Mouse (Mus musculus): Measurements from ENCODE around the gene Mad2l1bp.

The Mad2l1bp gene

DNA sequence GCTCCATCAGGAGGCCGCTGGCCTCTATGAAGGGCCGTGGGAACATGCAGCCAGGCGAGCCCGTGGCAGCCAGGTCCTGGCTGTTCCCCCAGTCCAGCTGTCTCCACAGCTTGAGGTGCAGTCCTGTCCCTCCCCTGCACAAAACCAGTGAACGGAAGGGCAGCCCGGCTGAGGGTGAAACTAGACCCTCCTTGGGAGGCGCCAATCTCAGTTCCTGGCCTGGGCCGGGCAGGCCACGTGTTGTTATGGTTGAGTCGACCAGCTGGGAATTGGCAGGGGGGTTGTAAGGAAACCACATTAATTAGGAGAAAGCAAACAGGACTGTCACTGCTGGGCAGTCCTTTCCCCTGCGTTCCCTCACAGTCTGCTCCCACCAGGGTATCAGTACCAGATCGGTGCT, 48.9 kb downstream of the Mad2l1bp start:
- DNase-seq: peak; percentile 45 to 54

DNA sequence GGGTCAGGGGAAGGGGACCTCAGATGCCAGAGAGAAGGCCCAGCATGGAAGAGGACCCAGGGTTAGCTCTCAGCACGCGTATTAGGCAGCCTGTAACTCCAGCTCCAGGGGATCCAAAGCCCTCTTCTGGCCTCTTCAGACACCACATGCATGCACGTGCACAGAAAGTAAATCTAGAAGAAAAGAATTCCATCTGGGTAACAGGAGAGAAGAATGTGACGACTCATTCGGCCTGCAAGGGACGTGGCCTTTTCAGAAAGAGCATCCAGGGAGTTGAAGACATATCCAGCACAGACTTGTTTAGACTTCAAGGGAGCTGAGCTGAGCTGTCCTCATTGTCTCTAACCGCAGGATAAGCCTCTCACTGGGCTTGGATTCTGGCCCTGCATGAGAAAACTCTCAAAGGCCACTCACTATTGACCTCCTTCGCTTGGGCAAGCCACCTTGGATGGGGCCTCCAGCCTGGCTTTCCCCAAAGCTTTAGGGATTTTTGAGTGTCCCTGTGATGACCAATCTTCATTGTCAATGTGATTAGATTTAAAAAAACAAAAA, 50.7 kb downstream of the Mad2l1bp start:
- no peak for DNase-seq

DNA sequence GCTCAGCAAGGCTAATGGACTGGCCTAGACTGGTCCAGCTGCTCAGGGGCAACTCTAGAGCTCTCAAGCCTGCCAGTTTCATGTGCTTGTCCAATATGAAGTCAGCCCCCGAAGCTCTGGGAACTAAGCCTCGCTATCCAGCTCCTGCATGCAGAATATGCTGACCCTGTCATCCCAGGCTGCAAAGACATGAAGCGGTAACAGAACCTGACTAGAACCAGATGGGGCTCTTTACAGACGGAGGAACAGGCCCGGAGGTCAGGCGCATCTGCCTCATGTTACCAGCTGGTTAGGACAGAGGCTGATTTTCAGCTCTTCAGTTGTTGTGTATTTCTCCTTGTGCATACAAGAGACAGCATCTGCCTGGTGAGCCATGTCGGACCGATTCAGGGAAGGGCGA, 51.4 kb downstream of the Mad2l1bp start:
- DNase-seq: no peak

DNA sequence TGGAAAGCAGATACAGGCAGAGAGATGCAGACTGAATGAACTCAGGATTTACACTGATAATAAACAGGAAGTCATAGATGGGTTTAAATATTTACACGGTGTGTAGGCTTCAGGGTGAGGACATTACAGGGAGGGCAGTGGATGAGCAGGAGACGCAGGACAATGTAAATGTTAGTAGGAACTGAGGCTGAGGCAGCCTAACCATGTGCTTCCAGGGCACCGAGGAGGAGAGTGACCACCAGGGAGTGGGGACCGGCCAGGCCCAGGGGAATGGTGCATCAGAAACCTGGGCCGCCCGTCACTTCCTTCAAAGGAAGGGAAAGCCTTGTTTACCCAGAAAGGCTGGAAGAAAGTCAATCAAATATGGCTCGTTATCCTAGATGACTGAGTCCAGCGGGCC, 54.8 kb downstream of the Mad2l1bp start:
- no peak for DNase-seq
